Mouse (Mus musculus) granulocyte monocyte progenitor cell, adult 5-6 weeks (primary cell): Measurements from ENCODE around the gene Mfap1a. TPM values are rescaled to one million over a fixed set of nuclear protein-coding genes. Genes with fewer than 3 reads are reported as not detected.

ENCODE experiments used
- ATAC-seq: replicated peaks from 2 replicates; pipeline ENCODE4 v1.8.0; 2016; ENCODE audit warnings: mild to moderate bottlenecking, moderate TSS enrichment, inconsistent platforms; ENCODE audit not compliant: poor library complexity, severe bottlenecking
- total RNA-seq, 2 experiments: library from RNA; stranded (forward) in 1 of 2; stranded (reverse) in 1 of 2; fragments of 200-712, 200-1000 nt in 1 of 2; fragments of >200 nt in 1 of 2; fragmentation: Nextera tagmentation in 1 of 2; gene quantifications; 2 replicates each; pipeline ENCODE4 v1.2.3; 2014 to 2017

Gene Mfap1a
- total RNA-seq, 2 experiments from 2014 or later: 24.5 to 36.3 TPM

DNA sequence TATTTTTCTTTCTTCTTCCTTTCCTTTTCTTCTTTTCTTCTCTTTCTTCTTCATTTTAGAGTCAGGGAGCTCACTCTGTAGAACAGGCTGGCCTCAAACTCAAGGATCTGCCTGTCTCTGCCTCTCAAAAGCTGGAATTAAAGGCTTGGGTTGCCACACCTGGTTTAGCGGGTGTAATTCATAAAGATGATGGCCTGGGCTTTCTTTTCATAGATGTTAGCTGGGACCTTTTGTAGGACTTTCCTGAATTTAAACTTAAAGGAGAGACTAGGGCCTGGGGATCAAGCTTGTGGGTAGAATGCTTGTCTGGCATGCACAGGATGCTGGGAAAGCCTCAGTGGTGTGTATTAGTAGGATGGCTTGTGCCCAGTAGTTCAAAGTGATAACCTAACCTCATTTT is 62.3 kb downstream of the Mfap1a start, which contains the start of gene Ell3:
Gene Ell3 (minus strand): TSS at position 101 of the 400 bp plus-strand sequence.
- no peak for ATAC-seq

DNA sequence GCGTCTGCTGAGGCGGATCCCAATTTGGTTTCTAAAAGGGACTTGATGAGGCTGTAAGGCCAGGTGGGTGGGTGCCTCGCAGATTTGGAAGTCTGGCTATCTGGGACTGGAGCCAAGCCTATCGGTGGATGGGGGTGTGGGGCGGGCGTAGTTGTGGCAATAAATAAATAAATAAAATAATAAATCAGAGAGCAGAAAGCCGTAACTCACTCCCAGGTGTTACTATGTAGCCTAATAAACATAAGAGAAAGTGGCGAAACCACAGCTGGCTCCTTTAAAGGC is 63.5 kb downstream of the Mfap1a start:
- no peak for ATAC-seq

GRCm38 (mm10) chr2:121442259-121443067 is 64.0 kb downstream of the Mfap1a start:
- ATAC-seq: peak; percentile 76

Other genes starting within 250 kb of the Mfap1a start
- gene Trp53bp1, start 235.3 kb downstream of the Mfap1a start, total RNA-seq (2014; fragmentation: Nextera tagmentation): 30.9 and 43.3 TPM in 2 replicates
- gene Trp53bp1, start 235.3 kb downstream of the Mfap1a start, total RNA-seq (2017): 33.3 and 43.6 TPM in 2 replicates
- gene Map1a, start 217.1 kb downstream of the Mfap1a start, total RNA-seq (2014; fragmentation: Nextera tagmentation): not detected in 2 replicates
- gene Map1a, start 217.1 kb downstream of the Mfap1a start, total RNA-seq (2017): 0.04 TPM in 1 of 2 replicates, not detected in the other
- gene Ppip5k1, start 151.3 kb downstream of the Mfap1a start, total RNA-seq (2014; fragmentation: Nextera tagmentation): 11.0 and 15.1 TPM in 2 replicates
- gene Ppip5k1, start 151.3 kb downstream of the Mfap1a start, total RNA-seq (2017): 8.4 and 10.3 TPM in 2 replicates
- not detected in 2 replicates for gene Ckmt1, start 149.0 kb downstream of the Mfap1a start, total RNA-seq (2014; fragmentation: Nextera tagmentation)
- gene Ckmt1, start 149.0 kb downstream of the Mfap1a start, total RNA-seq (2017): not detected in 2 replicates
- gene Strc, start 119.5 kb downstream of the Mfap1a start, total RNA-seq (2014; fragmentation: Nextera tagmentation): not detected in 2 replicates
- gene Strc, start 119.5 kb downstream of the Mfap1a start, total RNA-seq (2017): not detected in 2 replicates
- 315 and 355 TPM in 2 replicates for gene Pdia3, start 92.9 kb downstream of the Mfap1a start, total RNA-seq (2014; fragmentation: Nextera tagmentation)
- 423 and 509 TPM in 2 replicates for gene Pdia3, start 92.9 kb downstream of the Mfap1a start, total RNA-seq (2017)
- gene Catsper2, start 92.9 kb downstream of the Mfap1a start, total RNA-seq (2014; fragmentation: Nextera tagmentation): 1.3 TPM in 2 replicates
- 1.8 and 1.9 TPM in 2 replicates for gene Catsper2, start 92.9 kb downstream of the Mfap1a start, total RNA-seq (2017)
- gene Ell3, start 62.4 kb downstream of the Mfap1a start, total RNA-seq (2014; fragmentation: Nextera tagmentation): not detected in 2 replicates
- gene Ell3, start 62.4 kb downstream of the Mfap1a start, total RNA-seq (2017): not detected in 2 replicates
- 530 and 577 TPM in 2 replicates for gene Serf2, start 57.5 kb downstream of the Mfap1a start, total RNA-seq (2014; fragmentation: Nextera tagmentation)
- 211 and 218 TPM in 2 replicates for gene Serf2, start 57.5 kb downstream of the Mfap1a start, total RNA-seq (2017)
- 103 and 133 TPM in 2 replicates for gene Hypk, start 53.4 kb downstream of the Mfap1a start, total RNA-seq (2014; fragmentation: Nextera tagmentation)
- 78.2 and 90.6 TPM in 2 replicates for gene Hypk, start 53.4 kb downstream of the Mfap1a start, total RNA-seq (2017)
- gene Serinc4, start 49.9 kb downstream of the Mfap1a start, total RNA-seq (2014; fragmentation: Nextera tagmentation): not detected in 2 replicates
- 0.26 and 0.60 TPM in 2 replicates for gene Serinc4, start 49.9 kb downstream of the Mfap1a start, total RNA-seq (2017)
- 23.3 and 30.9 TPM in 2 replicates for gene Mfap1b, start 32.6 kb downstream of the Mfap1a start, total RNA-seq (2014; fragmentation: Nextera tagmentation)
- gene Mfap1b, start 32.6 kb downstream of the Mfap1a start, total RNA-seq (2017): 45.9 and 52.2 TPM in 2 replicates
- gene Wdr76, start 58 bp upstream of the Mfap1a start, total RNA-seq (2014; fragmentation: Nextera tagmentation): 34.1 and 39.1 TPM in 2 replicates
- 33.9 and 38.7 TPM in 2 replicates for gene Wdr76, start 58 bp upstream of the Mfap1a start, total RNA-seq (2017)